Mouse (Mus musculus) NIH3T3 (cell line): ENCODE results near the gene Smndc1.
A peak's percentile ranks its signal among the peaks of the same experiment; 100 is the strongest.
"Not testable (repeated sequence)": the region's sequence is repeated elsewhere in the genome, so short reads cannot be mapped to it uniquely, and the experiment has no call there.

Source experiments
- DNase-seq: peaks from one replicate; pipeline ENCODE4 v3.0.0-alpha.2; 2012; ENCODE audit warnings: low read depth

Smndc1 gene

DNA sequence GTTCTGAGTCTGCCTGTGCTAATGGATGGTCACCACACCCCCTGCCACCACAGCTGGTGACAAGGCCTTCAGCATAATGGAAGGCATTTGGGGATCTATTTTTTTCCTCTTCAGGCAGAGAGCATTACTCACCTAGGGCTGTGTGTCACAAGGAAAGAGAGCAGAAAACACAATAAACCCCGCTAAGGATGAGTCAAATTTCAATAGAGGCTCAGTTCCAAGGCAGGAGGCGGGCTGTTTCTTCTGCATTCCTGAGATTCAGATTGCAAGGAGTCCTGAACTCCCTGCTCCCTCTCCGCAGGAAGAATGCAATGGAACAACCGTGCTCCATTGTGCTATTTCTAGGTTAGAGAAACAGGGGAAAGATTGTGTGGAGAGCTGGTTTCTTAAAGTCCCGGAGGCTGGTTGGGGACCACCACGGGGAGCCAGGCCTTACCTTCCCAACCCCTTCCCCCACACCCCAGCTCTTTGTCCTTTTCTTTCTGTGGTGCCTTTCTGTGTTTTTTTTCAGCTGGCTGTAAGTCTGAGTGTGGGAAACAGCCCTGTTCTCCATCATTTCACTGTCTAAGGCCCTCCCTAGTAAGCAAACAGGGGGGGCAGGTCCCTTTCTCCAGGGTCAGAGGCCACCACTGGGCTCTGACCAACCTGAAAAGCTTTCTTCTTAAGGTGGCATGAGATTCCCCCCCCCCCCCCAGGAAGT, 21.9 kb upstream of the Smndc1 start:
- peak; percentile 83 for DNase-seq

DNA sequence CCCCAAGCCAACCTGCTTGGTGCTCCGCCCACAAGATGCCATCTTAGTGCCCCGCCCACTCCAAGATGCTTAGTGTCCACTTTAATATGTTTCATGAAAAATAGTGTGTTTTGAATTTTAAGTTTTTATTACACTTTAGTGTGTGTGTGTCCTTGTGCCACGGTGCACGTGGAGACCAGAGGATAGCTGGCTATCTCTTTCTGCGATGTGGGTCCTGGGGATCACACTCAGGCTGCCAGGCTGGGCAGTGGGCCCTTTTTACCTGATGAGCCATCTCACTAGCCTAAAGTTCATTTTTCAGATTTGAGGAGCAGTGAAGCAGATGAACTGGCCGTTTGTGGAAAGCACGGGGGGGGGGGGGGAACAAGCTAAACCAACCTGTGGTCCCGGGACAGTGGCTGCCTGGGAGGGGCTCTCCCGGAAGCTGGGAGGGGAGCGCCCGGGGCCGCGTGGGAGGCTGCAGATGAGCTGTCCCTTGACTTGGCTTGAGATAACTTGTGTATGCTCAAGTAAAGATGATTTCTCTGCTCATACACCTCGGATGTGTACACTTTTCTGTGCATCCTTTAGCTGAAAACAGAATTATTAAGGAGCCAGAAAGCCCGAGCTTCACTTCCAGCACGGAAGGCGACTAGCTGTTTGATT, 19.4 kb upstream of the Smndc1 start:
- DNase-seq: no peak

GRCm38 (mm10) chr19:53408398-53408797, 18.0 kb upstream of the Smndc1 start:
- peak; percentile 72 for DNase-seq

GRCm38 (mm10) chr19:53407350-53407749, 17.0 kb upstream of the Smndc1 start:
- DNase-seq: no peak

- DNase-seq: peak; percentile 41
These were observed 15.4 kb upstream of the Smndc1 start for GRCm38 (mm10) chr19:53405810-53406209.

- no peak for DNase-seq
These were observed 14.5 kb upstream of the Smndc1 start for GRCm38 (mm10) chr19:53404837-53405356.

- DNase-seq: peak; percentile 96
These were observed 13.9 kb upstream of the Smndc1 start for GRCm38 (mm10) chr19:53404219-53404836.

- DNase-seq: no peak
These were observed 12.5 kb upstream of the Smndc1 start for GRCm38 (mm10) chr19:53402741-53403432.

GRCm38 (mm10) chr19:53400332-53401110, 10.1 kb upstream of the Smndc1 start:
- DNase-seq: no peak

GRCm38 (mm10) chr19:53399213-53399612, 8.8 kb upstream of the Smndc1 start:
- no peak for DNase-seq

- DNase-seq: no peak
These were observed 7.3 kb upstream of the Smndc1 start for GRCm38 (mm10) chr19:53397451-53398233.

DNA sequence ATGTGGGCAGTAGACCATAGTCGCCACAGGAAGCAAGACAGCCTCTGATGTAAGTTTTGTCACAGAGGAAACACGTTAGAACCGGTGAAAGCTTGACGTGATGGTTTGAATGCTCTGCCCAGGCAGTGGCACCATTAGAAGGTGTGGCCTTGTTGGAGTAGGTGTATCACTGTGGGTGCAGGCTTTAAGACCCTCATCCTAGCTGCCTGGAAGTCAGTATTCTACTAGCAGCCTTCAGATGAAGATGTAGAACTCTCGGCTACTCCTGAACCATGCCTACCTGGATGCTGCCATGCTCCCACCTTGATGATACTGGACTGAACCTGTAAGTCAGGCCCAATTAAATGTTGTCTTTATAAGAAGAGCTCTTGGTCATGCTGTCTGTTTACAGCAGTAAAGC, 5.4 kb upstream of the Smndc1 start:
- DNase-seq: not testable (repeated sequence)

DNA sequence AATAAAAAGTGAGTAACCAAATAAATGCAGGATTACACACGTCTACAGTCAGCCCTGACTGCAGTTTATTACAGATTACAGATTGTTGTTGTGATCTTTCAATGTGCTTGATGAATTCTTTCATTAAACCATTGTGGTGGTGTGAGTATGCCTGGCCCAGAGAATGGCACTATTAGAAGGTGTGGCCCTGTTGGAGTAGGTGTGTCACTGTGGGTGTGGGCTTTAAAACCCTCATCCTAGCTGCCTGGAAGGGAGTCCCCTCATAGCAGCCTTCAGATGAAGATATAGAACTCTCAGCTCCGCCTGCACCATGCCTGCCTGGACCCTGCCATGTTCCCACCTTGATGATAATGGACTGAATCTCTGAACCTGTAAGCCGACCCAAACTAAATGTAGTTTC, 4.6 kb upstream of the Smndc1 start:
- DNase-seq: not testable (repeated sequence)

- DNase-seq: peak; percentile 95
These were observed 4.2 kb upstream of the Smndc1 start for GRCm38 (mm10) chr19:53394552-53394951.

GRCm38 (mm10) chr19:53393646-53394045, 3.3 kb upstream of the Smndc1 start:
- DNase-seq: no peak

- DNase-seq: no peak
These were observed 2.5 kb upstream of the Smndc1 start for GRCm38 (mm10) chr19:53392781-53393343.

DNA sequence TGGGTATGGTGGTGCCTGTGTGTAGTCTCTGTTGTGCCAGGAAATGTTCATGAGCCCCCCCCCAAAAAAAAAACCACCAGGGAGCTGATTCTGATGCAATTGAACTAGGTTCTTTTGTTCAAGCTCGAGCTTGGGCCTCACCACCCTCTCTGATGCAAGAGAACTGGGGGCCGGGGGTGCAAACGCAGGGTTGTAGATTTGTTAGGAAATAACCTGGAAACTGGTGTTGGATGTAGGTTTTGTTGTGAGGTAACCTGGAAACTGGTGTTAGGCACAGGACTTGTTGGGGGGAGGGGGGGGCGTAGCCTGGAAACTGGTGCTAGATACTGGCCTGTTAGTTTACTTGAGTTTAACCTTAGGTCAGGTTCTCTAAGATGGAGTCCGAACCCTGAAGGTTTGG, 1.4 kb upstream of the Smndc1 start:
- peak; percentile 51 for DNase-seq

GRCm38 (mm10) chr19:53391386-53391785, 1.0 kb upstream of the Smndc1 start:
- peak; percentile 38 for DNase-seq

GRCm38 (mm10) chr19:53389851-53390431, 437 bp downstream of the Smndc1 start:
- DNase-seq: no peak

DNA sequence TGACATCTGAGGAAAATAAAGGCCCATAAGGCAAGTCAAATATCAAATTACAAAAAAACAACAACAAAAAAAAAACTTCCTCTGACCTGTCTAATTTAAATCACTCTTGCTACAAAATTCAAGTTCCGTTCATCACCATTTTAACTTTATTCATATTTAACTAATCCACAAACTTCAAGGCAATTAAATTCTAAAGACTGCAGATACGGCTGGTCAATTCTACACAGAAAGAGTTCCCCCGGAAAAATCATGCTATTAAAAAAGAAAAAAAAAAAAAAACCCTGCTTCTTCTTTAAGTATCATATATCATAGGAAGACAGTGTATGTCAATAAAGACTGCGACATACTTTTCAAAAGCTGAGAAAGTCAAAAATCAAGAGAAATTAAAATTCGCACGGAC, 961 bp downstream of the Smndc1 start:
- DNase-seq: no peak
